Mouse (Mus musculus) heart, adult 2 months (tissue): ENCODE results near the gene A730009L09Rik. TPM values are rescaled to one million over a fixed set of nuclear protein-coding genes. Genes with fewer than 3 reads are reported as not detected.

Source experiments
- DNase-seq, 2 experiments: peaks; one replicate each; pipeline ENCODE4 v3.0.0; 2021
- H3K27ac ChIP-seq: fragments of 200-600 bp; 2 replicates; pipeline ENCODE4 v1.8.1; 2022
- H3K27me3 ChIP-seq: fragments of 200-500 bp; 2 replicates; pipeline ENCODE4 v1.6.1; 2012; ENCODE audit warnings: mild to moderate bottlenecking, low read length, inconsistent platforms, mixed read lengths; ENCODE audit not compliant: control insufficient read depth, insufficient read depth
- H3K36me3 ChIP-seq: fragments of 200-500 bp; 2 replicates; pipeline ENCODE4 v1.6.1; 2012; ENCODE audit warnings: low read length, inconsistent platforms; ENCODE audit not compliant: control insufficient read depth, insufficient read depth
- H3K4me1 ChIP-seq: fragments of 200-500 bp; 2 replicates; pipeline ENCODE4 v1.6.1; 2011; ENCODE audit warnings: low read length; ENCODE audit not compliant: control insufficient read depth, insufficient read depth
- H3K4me3 ChIP-seq: fragments of 200-600 bp; 2 replicates; pipeline ENCODE4 v1.8.1; 2022
- H3K79me2 ChIP-seq: fragments of 200-500 bp; replicated peaks from 2 replicates; pipeline ENCODE4 v1.6.1; 2012; ENCODE audit warnings: mild to moderate bottlenecking, inconsistent platforms, low read length, moderate library complexity, mixed read lengths; ENCODE audit not compliant: control insufficient read depth, insufficient read depth
- H3K9ac ChIP-seq: fragments of 200-500 bp; 2 replicates; pipeline ENCODE4 v1.6.1; 2012; ENCODE audit warnings: low read depth, mild to moderate bottlenecking, control low read depth, inconsistent platforms, low read length, mixed read lengths
- CTCF ChIP-seq: fragments of 200-600 bp; IDR thresholded peaks from 2 replicates; pipeline ENCODE4 v1.8.1; 2022; ENCODE audit warnings: antibody characterized with exemption, mild to moderate bottlenecking, moderate library complexity
- EP300 ChIP-seq: fragments of 200-500 bp; IDR thresholded peaks from 2 replicates; pipeline ENCODE4 v1.6.1; 2011; ENCODE audit warnings: low read depth, low read length, control low read depth; ENCODE audit not compliant: insufficient read depth
- POLR2A ChIP-seq: fragments of 200-500 bp; IDR thresholded peaks from 2 replicates; pipeline ENCODE4 v1.6.1; 2011; ENCODE audit warnings: mild to moderate bottlenecking, low read depth, low read length, control low read depth; ENCODE audit not compliant: insufficient read depth
- WGBS: fragments of 180-500 bp; shearing (Covaris S2); methylation state at CpG from one replicate; pipeline ENCODE4 v1.1.7; 2018; 5-methylcytosine and 5-hydroxymethylcytosine counted together
- intact Hi-C: fragments of 180-260 bp; cut with DNase I; formaldehyde crosslinking; loops from one replicate; pipeline ENCODE4 v1.15.1; 2025
- polyA plus RNA-seq: library from polyadenylated mRNA; depleted of rRNA; stranded (reverse); fragments of >200 nt; gene quantifications from 2 replicates; pipeline ENCODE4 v1.2.3, GENCODE M21; 2012
- total RNA-seq, 2 experiments: library from RNA; stranded (reverse); gene quantifications; 2 replicates each; pipeline ENCODE4 v1.2.3; 2021

A730009L09Rik gene
- total and polyA plus RNA-seq, 3 experiments = not detected

DNA sequence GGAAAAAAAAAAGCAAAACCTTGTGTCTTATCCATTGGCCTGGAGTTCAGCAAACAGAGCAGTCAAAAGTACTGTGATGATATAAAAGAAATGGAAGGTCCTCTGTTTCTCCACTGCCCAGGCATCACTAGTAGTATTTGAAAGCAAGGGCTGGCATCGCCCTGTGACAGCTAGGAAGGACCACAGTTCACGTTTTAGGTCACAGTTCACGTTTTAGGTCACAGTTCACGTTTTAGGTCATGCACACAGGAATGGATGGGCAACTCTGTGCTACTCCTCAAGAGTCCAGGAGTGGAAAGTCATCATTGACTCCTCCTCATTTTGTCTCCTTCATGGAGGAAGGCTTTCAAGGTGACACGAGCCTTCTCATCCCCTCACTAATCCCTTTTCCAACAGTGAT, 38.0 kb upstream of the A730009L09Rik start:
- Histone ChIP-seq H3K4me3 (no peak overlapping the region), H3K9ac (no peak overlapping the region), H3K27ac (no peak overlapping the region), H3K27me3 (no peaks in the 10 kb centered on the region), H3K36me3 (no peaks in the 10 kb centered on the region), H3K79me2 (no peaks in the 10 kb centered on the region), H3K4me1 (no peaks in the 10 kb centered on the region)
- DNase-seq = no peak
- WGBS = 63% methylated on average over 5 of the region's 5 CpGs
- TF ChIP-seq EP300 (no peak), CTCF (no peak), POLR2A (no peak)
- intact Hi-C loops = no loop called here

DNA sequence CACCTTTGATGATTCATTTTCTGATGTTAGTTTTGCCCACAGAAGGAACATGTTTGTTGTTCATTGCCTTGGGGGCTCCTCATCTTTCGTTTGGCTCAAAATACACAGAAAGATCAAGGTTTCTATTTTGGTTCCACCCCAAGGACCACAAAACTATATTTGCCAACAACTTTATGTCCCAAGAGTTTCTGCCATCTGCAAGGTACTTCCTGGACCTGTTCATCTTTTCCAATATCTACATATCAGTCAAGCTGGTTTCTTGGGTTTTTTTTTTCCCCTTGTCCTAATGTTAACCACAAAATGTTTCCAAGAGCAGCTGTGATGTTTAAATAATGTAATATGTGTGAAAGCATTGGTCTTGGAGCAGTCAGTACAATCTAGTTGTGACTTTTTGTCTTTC, 37.4 kb upstream of the A730009L09Rik start:
- Histone ChIP-seq H3K4me1 (no peaks in the 10 kb centered on the region), H3K79me2 (no peaks in the 10 kb centered on the region), H3K27ac (no peak overlapping the region), H3K4me3 (no peak overlapping the region), H3K27me3 (no peaks in the 10 kb centered on the region), H3K9ac (no peak overlapping the region), H3K36me3 (no peaks in the 10 kb centered on the region)
- intact Hi-C loops = no loop called here
- no peak for TF ChIP-seq POLR2A
- TF ChIP-seq EP300 = no peak
- no peak for TF ChIP-seq CTCF
- DNase-seq = no peak
- 47% methylated on average over 1 of the region's 1 CpGs for WGBS

DNA sequence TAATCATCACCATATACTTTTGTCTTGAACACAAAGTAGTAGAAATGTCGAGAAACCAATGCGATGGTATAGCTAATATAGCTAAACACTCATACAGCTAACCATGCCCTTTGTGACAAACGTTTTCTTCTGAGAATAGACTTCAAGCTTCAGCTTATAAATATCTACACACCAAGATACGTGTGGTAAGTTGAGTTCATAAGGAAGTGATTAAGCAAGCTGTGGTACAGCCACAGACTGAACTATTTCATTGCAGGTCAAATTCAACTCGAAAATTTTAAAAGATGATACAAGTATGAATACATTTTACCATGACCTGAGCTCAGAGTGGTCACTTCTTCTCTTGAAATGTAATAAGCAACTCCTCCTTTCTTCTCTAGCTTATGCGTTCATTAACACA, 37.0 kb upstream of the A730009L09Rik start:
- no peak for TF ChIP-seq EP300
- no peak for TF ChIP-seq CTCF
- TF ChIP-seq POLR2A = no peak
- no peaks in the 10 kb centered on the region for H3K79me2 ChIP-seq
- no peak overlapping the region for H3K9ac ChIP-seq
- no peaks in the 10 kb centered on the region for H3K27me3 ChIP-seq
- WGBS = 68% methylated on average over 6 of the region's 6 CpGs
- no peak overlapping the region for H3K27ac ChIP-seq
- no peaks in the 10 kb centered on the region for H3K4me1 ChIP-seq
- no peaks in the 10 kb centered on the region for H3K36me3 ChIP-seq
- DNase-seq = no peak
- H3K4me3 ChIP-seq = no peak overlapping the region
- intact Hi-C loops = no loop called here

DNA sequence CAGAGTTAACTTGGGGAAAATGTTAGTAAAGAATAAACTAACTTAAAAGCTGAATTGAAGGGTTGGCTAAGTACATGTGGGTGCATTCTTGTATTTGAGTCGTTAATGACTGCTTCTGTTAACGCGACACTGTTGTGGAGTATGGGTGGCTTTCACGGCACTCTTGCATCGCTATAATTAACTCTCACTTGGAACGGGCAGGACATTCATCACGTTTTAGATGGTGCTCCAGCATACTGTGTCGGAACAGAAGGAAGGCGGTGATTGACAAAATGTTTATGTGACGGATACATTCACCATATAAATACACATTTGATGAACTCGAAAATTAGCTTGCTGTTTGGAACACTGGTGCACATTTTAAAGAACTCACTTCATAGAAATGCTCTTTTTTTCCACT, 29.0 kb upstream of the A730009L09Rik start:
- 55% methylated on average over 11 of the region's 11 CpGs for WGBS
- intact Hi-C loops = no loop called here
- H3K4me3 ChIP-seq = no peak overlapping the region
- no peaks in the 10 kb centered on the region for H3K4me1 ChIP-seq
- DNase-seq = no peak
- H3K79me2 ChIP-seq = no peaks in the 10 kb centered on the region
- no peaks in the 10 kb centered on the region for H3K36me3 ChIP-seq
- H3K9ac ChIP-seq = no peak overlapping the region
- TF ChIP-seq CTCF = no peak
- no peak for TF ChIP-seq EP300
- no peak for TF ChIP-seq POLR2A
- no peak overlapping the region for H3K27ac ChIP-seq
- H3K27me3 ChIP-seq = no peaks in the 10 kb centered on the region

DNA sequence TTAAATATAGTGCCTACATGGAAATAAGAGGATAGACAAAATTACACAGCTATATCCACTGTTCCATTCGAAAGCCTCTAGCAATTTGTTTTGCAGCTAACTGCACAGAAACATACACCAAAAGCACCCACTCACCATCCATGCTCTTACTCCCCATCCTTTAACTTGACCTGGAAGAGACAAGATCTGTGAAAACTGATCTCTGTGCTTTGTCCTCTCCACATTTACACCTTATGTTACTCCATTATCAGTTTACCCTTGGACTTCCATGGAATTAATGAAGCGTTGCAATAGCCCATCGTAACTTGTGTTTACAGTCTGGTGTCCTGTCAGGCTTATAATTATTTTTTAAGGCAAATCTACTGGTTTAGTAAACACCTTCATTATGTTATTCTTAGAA, 20.1 kb upstream of the A730009L09Rik start:
- TF ChIP-seq CTCF = no peak
- no peak for TF ChIP-seq POLR2A
- no peak for TF ChIP-seq EP300
- WGBS = 81% methylated on average over 3 of the region's 3 CpGs
- no peak for DNase-seq
- Histone ChIP-seq H3K79me2 (no peaks in the 10 kb centered on the region), H3K27me3 (no peaks in the 10 kb centered on the region), H3K27ac (no peak overlapping the region), H3K4me1 (no peaks in the 10 kb centered on the region), H3K9ac (no peak overlapping the region), H3K4me3 (no peak overlapping the region), H3K36me3 (no peaks in the 10 kb centered on the region)
- intact Hi-C loops = no loop called here

DNA sequence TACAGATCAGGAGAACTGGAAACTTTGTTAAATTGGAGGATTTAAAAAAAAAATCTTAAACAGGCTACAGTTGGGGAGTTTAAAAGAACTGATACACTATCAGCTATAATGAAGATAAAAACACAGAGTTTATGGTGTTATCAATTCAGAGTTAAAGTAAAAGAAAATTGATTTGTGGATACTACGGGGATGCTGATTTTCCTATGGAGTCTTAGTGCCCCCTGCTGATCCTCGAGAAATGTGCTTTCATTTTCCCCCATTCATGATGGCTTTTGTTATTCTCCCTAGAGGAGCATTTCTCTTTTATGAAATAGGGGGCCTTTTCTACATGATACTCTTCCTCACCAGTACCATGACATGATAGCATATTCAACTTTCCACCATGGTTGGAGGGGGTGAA, 19.5 kb upstream of the A730009L09Rik start:
- H3K27ac ChIP-seq = no peak overlapping the region
- no peak for DNase-seq
- H3K4me3 ChIP-seq = no peak overlapping the region
- H3K27me3 ChIP-seq = no peaks in the 10 kb centered on the region
- no peaks in the 10 kb centered on the region for H3K79me2 ChIP-seq
- intact Hi-C loops = no loop called here
- no peak overlapping the region for H3K9ac ChIP-seq
- H3K4me1 ChIP-seq = no peaks in the 10 kb centered on the region
- H3K36me3 ChIP-seq = no peaks in the 10 kb centered on the region
- TF ChIP-seq EP300 (no peak), POLR2A (no peak), CTCF (peak; percentile 64)
- 34% methylated on average over 2 of the region's 2 CpGs for WGBS
